Mouse (Mus musculus) adrenal gland, adult 18-20 months (tissue): ENCODE measurements around the gene Nt5c1a. TPM values are rescaled to one million over a fixed set of nuclear protein-coding genes. Genes with fewer than 3 reads are reported as not detected.
A peak's percentile ranks its signal among the peaks of the same experiment; 100 is the strongest.
"Not testable (repeated sequence)": the region's sequence is repeated elsewhere in the genome, so short reads cannot be mapped to it uniquely, and the experiment has no call there.

Experiments used
- DNase-seq, 2 experiments: peaks; one replicate each; pipeline ENCODE4 v3.0.0; 2021 to 2022; ENCODE audit warnings: low spot score in 2 of 2
- long read RNA-seq, 2 experiments: library from polyadenylated mRNA; stranded (forward); transcript quantifications; one replicate each; pipeline ENCODE4 v2.0.0; 2021
- total RNA-seq, 2 experiments: library from RNA; stranded (reverse); gene quantifications; 1 replicate in 1 of 2; 2 replicates in 1 of 2; pipeline ENCODE4 v1.2.3; 2021

The Nt5c1a gene
- 10 to 100 TPM; 46.6 to 52.5 TPM for total RNA-seq
- long read RNA-seq, experiment 1, partial matches to known transcripts: 0 of 2 reads
- long read RNA-seq, experiment 1, other reads (novel, unspliced or antisense): 0 of 2 reads
- long read RNA-seq, experiment 2, partial matches to known transcripts: 0 of 4 reads
- long read RNA-seq, experiment 2, other reads (novel, unspliced or antisense): 2 of 4 reads

DNA sequence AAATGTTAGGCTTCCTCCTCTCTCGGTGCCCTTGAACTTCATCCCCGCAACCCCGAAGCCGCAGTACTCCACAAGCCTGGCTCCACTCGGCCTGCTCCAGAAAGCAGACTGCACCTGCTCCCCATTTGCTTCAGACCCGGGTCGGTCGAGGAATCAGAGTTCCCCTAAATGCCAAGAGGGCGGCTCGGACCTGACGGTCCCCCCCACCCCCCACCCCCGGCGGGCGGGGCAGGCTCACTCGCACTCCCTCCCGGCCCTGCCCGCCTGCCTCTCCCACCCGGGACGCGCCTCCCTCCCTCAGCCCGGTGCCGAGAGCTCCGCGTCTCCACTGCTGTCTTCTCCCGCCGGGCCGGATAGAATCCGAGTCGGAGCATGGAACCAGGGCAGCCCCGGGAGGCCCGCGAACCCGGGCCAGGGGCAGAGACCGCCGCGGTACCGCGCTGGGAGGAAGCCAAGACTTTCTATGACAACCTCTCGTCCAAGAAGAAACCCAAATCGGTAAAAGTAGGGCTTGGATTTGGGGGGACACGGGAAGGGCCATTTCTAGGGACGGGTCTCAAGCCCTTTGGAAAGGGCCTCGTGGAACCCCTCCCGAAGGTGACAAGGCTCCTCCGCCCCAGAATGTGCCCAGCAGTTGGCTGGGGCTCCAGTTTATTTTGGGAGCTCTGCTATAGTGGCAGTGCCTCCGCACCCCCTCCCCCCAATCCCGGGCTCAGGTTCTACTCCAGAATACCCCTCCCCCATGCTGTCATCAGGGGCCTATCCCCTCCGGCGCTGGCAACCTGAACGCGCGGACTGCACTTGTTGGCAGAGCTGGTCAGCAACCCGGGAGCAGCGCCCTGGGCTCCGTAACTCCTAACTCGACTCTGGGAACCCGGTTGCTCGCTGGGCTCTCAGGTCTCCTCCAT is at the start of gene Nt5c1a:
Gene Nt5c1a, plus strand, starts transcription at position 319 of the 908 bp plus-strand sequence.
- DNase-seq: peak; percentile 67 to 73

DNA sequence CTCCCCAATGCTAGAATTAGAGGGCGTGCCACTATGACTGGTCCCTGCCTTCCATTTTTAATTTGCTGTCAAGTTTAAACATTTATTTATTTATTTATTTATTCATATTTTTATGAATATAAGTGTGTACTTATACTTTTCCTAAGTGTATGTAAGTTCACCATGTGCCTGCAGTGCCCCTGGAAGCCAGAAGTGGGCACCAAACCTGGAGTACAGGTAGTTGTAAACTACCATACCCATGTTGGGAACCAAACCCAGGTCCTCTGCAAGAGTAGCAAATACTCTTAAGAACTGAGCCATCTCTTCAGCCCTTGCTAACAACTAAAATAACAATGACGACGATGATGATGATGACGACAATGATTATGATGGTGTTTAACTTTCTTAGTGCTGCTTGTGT is 49.3 kb upstream of the Nt5c1a start:
- DNase-seq: no peak

DNA sequence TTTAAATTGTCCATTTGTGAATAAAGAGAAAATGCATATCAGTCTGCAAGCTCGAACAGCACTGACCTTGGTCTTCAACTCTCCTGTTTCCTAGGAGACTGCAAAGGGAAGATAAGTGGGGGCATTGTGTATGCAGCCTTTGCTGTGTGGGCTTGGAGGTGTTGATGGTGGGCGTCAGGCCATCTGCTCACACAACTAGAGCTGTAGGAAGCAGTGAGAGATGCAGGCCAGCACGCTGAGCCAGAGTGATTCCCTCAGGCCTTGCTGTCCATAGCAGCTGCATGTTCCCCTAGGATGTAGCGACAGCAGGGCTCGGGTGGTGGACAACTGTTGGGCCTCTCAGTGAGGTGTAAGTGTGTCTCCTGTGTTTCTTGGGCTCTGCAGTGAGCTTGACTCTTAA is 48.3 kb upstream of the Nt5c1a start:
- DNase-seq: no peak

DNA sequence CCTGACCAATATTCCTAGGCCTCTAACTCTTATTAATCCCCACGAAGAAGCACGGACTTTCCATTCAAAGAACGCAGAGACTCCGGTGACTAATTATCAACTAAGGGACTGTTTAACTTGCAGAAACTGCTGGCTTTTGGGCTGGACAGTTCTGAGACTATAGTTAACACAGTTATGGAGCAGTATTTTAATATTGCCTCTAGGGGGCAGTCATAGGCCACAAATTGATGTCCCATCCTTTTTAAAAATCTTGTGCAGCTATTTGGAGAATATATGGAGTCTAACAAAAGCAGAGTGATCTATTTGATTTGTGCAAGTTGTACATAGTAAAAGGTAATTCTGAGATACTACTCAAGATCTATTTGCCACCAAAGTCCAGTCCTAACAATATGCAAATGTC is 46.3 kb upstream of the Nt5c1a start:
- peak in 1 of 2 experiments; percentile 25 for DNase-seq

DNA sequence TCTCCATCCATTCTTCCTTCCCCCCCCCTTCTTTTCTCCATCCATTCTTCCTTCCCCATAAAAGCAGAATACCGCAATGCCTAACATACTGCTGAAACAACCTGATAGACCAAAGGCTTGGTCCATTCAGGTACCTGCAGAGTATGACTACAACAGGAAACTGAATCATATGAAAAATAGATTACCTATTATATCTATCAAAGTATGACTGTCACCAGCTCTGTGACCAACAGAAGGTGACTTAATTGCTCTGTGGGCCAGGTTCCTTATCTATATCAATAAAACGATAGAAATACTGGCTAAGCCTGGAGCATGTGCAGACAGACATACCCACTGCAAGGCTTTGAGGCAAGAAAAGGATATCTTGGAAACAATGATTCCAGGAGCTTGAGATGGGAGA is 45.9 kb upstream of the Nt5c1a start:
- DNase-seq: no peak

DNA sequence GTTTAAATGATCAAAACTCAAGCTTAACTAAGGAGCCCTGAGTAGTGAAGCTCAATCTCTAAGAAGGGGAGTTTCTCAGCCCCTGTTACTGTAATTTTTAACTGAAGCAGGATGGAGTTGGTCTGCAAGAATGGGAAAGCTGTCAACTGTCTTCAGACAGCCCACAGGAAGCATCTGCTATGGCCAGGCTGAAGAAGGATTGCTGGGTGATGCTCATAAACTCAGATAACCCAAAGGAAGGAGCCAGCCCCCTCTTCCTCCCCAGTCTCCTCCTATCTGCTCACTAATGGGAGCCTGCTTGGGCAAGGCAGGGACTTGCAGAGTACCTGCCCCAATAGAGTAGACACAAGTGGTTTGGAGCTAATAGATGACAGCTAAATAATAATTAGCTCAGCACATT is 45.5 kb upstream of the Nt5c1a start:
- no peak for DNase-seq

DNA sequence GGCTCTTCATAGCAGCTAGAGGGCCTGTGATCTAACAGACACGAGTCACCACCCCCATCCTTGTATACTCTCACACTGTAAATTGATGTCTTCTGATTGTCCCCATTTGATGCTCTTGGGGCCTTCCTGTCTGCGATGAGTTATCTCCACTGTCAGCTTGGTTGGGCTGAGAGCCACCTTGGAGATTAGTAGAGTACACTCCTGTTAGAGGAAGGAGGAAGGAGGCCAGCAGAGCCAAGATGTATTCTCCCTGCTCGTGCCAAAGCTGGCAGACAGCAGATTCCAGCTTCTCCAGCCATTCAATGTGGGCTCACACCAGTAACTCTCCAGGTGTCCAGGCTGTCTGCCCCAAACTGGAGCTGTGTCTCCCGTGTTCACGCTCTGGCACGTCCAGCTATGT is 40.7 kb upstream of the Nt5c1a start:
- DNase-seq: no peak

DNA sequence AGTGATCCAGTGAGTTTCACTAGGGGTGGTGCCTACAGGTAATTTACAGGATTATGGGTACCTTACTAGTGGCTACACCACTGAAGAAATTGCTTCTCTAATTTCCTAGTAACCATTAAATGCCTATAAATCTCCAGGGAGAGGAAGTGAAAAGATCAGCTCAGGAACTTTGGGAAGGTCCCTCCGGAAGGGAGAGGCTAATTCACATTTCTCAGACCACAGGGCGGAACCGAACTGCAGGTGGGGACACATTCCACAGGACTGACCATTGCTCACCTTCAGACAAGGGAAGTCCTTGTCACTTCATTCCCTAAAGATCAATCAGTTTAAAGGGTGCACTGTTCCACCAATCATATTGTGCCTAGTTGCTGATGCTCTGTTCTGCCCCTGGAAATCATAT is 40.1 kb upstream of the Nt5c1a start:
- not testable (repeated sequence) for DNase-seq

DNA sequence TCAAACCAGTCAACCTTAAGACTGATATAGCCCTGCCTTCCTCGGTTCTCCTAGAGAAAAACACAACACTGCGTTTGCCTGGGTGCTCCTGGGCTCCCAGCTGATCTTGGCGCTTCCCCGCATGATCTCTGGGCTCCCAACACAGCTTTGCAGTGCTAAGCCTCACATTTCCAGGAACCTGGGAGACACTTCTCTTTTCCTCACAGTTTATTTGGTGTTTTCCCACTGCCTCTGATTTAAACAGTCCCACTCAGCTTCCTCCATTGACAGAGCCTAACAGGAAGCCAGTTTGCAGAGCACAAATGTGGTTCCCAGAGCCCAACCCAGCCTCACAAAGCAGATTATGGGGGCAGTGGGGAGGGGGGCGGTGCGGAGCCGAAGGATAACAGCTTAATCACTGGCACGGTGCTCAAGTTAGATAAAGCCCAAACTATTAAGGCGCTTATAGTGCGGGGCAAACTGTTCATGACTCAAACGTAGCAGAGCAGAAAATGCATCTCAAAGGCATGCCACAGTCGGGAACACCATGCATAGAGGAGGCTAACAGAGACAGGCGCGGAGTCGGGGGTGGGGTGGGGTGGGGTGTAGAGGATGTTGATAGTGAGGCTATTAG is 38.9 kb upstream of the Nt5c1a start:
- DNase-seq: no peak

DNA sequence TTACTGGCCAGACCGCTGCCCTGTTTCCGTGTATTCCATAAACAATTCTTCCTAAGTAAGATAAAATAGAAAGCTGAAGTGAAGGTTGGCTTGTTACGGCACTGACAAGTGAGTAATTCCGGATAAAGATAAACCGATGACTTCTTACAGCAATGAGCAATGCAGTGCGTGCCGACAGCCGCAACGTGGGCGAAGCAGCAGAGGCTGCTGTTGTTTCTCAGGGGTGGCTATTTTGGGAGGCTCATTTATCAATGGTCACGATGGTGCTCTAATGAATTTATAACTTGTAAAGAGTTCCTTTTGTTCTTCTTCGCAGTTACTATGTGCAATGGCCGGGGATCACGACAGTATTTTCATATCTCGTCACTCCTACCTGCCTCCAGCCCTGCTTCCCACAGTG is 37.1 kb upstream of the Nt5c1a start:
- DNase-seq: no peak

DNA sequence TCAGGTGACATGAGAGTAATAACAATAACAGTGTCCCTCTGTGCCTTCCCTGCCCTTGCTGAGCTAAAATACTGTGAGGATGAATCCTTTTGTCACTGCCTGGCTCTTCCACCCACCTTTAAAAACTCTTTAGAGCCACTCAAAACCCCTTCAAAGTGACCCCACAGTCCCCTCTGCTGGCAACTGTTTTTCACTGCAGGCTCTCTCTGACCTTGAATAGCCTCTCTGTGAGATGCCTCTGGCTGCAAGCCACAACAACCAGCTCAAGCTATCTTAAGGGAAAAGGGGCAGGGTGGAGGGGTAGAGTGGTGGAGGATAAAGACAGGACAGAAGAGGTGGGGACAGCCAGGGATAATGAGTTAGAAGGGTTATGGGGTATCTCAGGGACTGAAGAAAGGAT is 29.5 kb upstream of the Nt5c1a start:
- no peak for DNase-seq

DNA sequence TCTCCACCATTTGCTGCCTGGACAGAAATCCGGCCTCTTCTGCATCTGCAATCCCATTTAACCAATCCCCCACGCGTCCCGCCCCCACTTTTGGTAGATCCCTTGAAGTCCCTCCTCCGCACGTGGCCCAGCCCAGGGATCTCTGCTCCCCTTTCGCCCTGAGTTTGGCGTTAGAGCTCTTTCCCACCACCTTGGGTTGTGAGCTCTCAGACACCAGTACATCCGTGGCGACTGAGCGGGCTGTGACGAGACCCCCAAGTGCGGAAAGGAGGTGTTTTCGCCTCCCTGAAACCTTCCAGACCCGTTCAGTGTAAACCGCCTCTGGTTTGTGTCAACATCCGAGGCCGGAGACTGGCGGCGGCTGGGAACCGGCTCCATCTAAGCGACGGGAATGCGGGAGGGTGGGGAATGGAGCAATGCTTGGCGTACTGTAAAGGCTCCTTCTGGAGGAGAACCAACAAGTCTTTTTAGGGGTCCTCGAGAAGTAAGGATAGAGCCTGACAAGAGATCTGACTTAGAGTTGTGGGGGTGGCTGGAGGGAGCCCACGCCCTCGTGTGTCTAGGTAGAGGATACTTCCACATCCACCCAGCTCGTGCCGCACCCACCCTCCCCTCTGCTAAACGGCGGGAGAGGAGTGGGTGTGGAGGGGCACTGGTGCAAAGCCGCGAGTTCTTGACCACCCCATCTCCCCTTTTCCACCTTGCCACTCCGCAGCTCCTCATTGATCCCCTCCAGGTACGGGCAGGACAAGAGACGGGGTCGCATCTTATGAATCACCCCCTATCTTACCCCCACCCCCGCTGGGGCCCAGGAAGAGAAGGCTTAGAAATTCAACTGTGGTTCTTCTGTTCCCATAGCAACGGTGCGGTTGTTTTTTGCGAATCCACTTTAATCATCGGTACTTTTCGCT is 18.7 kb upstream of the Nt5c1a start, which contains the start of gene Hpcal4:
Gene Hpcal4, plus strand, starts transcription at position 900 of the 911 bp plus-strand sequence.
- DNase-seq: peak; percentile 42 to 55

DNA sequence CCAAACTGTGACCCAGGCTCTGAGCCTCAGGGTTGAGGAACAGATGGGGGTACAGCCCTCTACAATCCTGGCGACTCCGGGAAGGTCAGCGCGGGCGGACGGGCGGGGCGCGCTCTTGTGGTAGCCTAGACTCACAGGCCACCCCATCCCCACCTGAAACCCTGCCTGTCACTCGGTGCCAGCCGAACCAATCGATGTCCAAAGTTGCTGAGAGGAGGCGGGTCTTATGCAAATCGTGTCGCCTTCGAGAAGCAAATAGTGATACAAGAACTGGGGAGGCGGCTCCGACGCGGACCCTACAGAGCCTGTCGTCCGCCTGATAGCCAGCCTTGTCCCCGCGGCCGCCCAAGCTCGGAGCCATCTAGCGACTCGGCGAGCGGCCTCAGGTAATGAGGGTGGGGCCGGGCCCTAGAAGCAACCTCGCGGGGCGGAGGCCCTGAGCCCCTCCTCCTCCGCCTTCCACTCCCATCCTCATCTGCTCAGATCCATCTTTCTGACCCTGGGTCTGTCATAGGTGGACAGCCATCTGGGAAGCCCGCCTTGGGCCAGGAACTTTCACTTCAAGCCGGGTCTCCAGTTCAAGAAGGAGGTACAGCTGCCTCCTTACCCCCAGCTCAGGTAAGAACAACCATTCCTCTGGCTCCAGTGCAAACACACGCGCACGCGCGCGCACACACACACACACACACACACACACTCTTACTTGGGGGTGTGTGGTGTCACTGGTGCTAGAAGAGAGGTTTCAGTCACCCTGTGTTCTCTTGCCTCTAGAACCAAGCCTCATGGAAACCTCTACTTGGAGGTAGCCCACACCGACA is 17.9 kb upstream of the Nt5c1a start:
- DNase-seq: peak; percentile 65 to 78

DNA sequence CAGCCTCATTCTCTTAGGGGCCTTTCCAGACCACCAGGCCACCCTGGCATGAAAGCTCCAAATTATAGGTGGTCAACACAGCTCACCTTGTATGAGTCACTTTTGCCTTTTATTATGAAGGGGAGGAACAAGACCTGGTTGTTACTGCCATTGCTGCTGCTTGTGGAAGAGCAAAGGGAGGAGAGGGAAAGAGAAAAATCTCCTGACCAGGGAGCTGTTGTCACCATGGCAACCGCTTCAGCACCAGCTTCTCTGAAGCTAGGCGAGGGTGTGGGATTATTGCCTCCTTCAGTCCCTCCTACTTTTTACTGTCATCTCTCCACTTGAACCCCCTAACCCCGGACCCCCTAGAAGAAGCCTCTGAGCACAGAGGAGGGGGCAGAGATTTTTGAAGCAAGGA is 16.5 kb upstream of the Nt5c1a start:
- no peak for DNase-seq

DNA sequence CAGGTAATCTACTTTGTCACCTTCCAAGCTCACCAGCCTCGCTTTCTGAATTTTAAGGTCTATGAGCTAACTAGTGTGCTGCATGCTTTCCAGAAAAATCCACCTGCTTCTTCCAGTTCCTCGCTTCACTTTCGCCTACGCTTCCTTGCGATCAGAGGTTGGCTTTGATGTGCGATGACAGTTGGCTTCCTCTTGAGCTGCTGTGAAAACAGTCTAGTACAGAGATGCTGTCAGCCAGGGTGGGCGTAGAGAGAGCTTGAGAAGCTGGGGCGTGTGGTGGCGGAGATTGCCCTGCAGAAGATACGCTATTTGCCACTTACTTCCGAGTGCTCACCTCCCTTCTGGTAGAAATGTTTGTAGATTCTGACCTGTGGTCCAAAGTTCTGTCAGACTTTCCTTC is 9.0 kb upstream of the Nt5c1a start:
- no peak for DNase-seq

DNA sequence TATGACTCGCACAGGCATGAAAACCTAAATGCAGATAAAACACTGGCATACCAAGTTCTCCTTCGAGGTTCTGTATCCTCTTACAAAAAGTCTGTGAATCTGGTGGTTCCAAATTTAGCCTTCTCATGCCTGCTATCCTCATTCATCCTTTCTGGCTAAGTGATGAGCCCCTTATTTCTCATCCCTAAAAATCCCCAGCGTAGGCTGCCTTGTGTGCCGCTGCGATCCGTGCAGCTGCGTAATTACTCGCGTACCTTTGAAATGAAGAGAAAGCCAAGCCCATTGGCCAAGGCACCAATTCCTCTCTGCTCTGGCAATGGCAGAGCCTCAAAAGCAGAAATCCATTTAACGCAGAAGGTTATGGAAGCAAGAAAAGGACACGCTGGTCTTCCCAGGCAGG is 7.5 kb upstream of the Nt5c1a start:
- DNase-seq: no peak

DNA sequence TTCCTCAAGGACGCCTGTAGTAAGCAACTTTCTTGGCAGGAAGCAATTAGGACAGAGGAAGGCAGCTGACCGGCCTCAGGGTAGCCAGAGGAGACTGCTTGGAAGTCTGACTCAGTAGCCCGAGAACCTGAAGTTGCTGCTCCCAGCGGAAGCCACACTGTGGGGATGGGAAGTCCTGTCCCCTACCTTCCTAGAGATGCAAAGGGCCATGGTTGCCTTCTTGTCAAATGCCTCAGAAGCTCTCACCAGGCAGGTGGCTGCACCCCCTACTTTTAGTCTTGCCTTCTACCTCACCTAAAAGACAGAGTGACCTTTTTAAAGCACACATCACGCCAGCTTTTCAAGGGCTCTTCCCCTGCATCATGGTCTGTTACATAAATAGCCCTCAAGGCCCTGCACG is 4.6 kb upstream of the Nt5c1a start:
- peak in 1 of 2 experiments; percentile 51 for DNase-seq

DNA sequence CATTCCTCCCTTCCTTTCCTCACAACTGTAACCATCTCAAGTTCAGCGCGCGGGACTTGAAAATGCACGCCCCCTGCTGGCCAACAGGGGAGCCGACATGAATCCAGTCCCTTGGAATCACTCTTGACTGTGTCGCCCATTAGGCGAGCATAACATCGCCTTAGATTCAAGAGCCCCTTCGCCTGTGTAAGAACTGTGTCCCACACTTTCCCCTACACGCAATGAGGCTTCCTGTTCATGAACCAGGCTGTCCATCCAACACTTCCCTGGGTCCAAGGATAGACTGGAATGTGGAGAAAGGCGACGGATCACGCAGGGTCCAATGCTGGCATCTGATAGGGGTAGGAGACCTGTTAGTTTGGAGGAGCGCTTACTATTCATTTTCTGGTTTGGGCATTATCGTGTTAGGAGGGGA is 526 bp upstream of the Nt5c1a start:
- DNase-seq: peak; percentile 75

DNA sequence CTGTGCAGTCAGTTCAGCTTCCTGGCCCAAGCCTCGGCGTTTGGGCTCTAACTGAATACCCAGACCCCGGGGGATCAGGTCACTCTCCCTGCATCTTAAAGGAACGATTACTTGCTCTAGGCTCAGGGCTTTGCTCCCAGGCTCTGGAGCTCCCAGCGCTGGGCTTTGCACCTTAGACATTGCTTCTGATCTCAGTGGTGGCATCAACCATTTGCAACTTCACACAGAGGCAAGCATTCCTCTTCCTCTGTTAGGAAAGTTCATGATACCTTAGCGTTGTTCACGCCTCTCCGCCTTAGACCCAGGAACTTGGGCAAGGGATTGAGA is 753 bp downstream of the Nt5c1a start:
- no peak for DNase-seq

DNA sequence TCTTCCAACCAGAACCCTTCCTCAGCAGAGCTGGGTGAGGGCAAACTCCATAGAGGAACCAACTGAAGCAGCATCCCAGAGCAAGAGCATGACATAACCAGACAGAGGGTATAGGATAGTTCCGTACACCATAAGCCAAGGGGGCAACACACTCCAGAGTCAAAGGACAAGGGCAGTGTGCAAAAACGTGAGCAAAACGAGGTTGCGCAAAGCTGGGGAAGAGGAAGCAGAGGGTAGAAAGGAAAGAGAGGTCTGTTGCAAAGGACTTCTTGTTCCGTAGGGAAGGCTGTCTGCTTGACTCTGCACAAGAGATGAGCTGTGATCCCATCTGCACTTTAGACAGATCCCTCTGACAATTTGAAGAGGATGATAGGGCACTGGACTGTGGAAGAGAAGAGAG is 6.0 kb downstream of the Nt5c1a start:
- no peak for DNase-seq
